Mouse (Mus musculus) midbrain, embryonic 16.5 days (tissue): ENCODE measurements around the gene Lypd6. TPM values are rescaled to one million over a fixed set of nuclear protein-coding genes. Genes with fewer than 3 reads are reported as not detected.

Source experiments
- ATAC-seq: fragments of 200-750 bp; cut with Nextera tagmentation; 2 replicates; pipeline ENCODE4 v1.8.0; 2017; ENCODE audit warnings: moderate TSS enrichment
- H3K27ac ChIP-seq: fragments of 300-500 bp; sonication (generic); 2 replicates; pipeline ENCODE4 v1.5.1; 2014; ENCODE audit warnings: mild to moderate bottlenecking, low read length, mixed read lengths
- H3K27me3 ChIP-seq: fragments of 300-500 bp; sonication (generic); 2 replicates; pipeline ENCODE4 v1.6.1; 2014; ENCODE audit warnings: low read depth, low read length, mixed read lengths; ENCODE audit not compliant: control insufficient read depth, insufficient read depth
- H3K36me3 ChIP-seq: fragments of 300-500 bp; sonication (generic); 2 replicates; pipeline ENCODE4 v1.6.1; 2014; ENCODE audit warnings: mild to moderate bottlenecking, low read length, moderate library complexity, mixed read lengths; ENCODE audit not compliant: control insufficient read depth, insufficient read depth
- H3K4me1 ChIP-seq: fragments of 300-500 bp; sonication (generic); 2 replicates; pipeline ENCODE4 v1.6.1; 2014; ENCODE audit warnings: mild to moderate bottlenecking, low read length, mixed read lengths; ENCODE audit not compliant: control insufficient read depth, insufficient read depth
- H3K4me2 ChIP-seq: fragments of 300-500 bp; sonication (generic); 2 replicates; pipeline ENCODE4 v1.6.1; 2014; ENCODE audit warnings: mild to moderate bottlenecking, low read length, mixed read lengths
- H3K4me3 ChIP-seq: fragments of 300-500 bp; sonication (generic); 2 replicates; pipeline ENCODE4 v1.5.1; 2014; ENCODE audit warnings: low read depth, mild to moderate bottlenecking, low read length, moderate library complexity, mixed read lengths
- H3K9ac ChIP-seq: fragments of 300-500 bp; sonication (generic); 2 replicates; pipeline ENCODE4 v1.6.1; 2014; ENCODE audit warnings: low read depth, low read length, mixed read lengths
- H3K9me3 ChIP-seq: fragments of 300-500 bp; sonication (generic); replicated peaks from 2 replicates; pipeline ENCODE4 v1.6.1; 2014; ENCODE audit warnings: mild to moderate bottlenecking, low read length, mixed read lengths; ENCODE audit not compliant: control insufficient read depth, poor library complexity, severe bottlenecking
- WGBS: fragments of 180-500 bp; shearing (Covaris S2); extraction: QIAGEN DNeasy Blood & Tissue Kit; methylation state at CpG from one replicate; pipeline ENCODE4 v1.1.7; 2014; 5-methylcytosine and 5-hydroxymethylcytosine counted together
- polyA plus RNA-seq: library from polyadenylated mRNA; unstranded; fragments of >200 nt; fragmentation: Nextera tagmentation; extraction: Ambion mirVana; gene quantifications from 2 replicates; pipeline ENCODE4 v1.2.1, GENCODE M21; 2015

The Lypd6 gene
- polyA plus RNA-seq, 1 experiment from 2014 or later, result 14.4 TPM

DNA sequence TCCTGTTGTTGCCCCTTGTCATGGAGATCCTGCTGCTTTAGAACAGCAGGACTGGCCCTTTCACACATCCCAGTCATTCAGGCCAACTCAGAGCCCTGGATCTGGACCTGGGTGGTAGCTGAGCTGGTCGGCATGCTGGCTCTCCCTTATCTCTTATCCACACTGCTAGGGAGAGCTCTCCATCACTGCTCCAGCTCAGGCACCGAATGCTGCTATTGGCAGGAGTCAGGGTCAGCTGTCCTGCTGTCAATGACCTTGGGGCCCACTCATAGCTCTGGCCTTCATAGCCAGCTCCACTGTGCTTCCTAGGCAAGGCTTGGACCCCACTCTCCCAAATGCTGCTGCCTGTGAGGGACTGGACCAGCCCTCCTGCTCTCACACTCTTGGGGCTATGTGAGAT is 134.3 kb downstream of the Lypd6 start:
- Histone ChIP-seq H3K27me3 (no peaks in the 10 kb centered on the region), H3K4me1 (no peaks in the 10 kb centered on the region), H3K9ac (no peak overlapping the region), H3K4me2 (no peak overlapping the region), H3K27ac (no peak overlapping the region), H3K36me3 (no peaks in the 10 kb centered on the region), H3K9me3 (no peaks in the 10 kb centered on the region), H3K4me3 (no peak overlapping the region)
- WGBS, result 64% methylated on average over 2 of the region's 2 CpGs
- ATAC-seq, result no peak

DNA sequence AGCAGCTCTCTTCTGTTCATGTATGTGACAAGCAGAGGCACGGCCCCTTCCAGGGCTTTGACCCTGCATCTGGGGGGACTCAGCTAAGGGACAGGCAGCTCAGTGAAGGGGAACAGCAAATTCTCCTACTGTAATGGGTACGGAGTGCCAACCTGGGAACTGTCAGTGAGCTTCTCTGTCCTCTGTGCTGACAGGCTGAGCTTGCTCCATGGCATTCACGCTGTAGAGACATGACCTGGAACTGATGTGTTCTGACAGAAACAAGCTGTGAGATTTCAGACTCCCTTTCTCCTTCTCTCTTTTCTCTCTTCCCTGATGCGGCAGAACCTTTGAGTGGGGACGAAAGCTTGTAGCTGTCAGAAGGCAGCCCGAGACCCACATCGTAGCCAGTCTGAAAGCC is 154.3 kb downstream of the Lypd6 start:
- H3K9me3 ChIP-seq, result no peaks in the 10 kb centered on the region
- no peak overlapping the region for H3K9ac ChIP-seq
- WGBS, result 46% methylated on average over 7 of the region's 7 CpGs
- no peaks in the 10 kb centered on the region for H3K4me1 ChIP-seq
- no peak overlapping the region for H3K4me2 ChIP-seq
- H3K36me3 ChIP-seq, result no peaks in the 10 kb centered on the region
- no peak overlapping the region for H3K4me3 ChIP-seq
- no peak overlapping the region for H3K27ac ChIP-seq
- no peaks in the 10 kb centered on the region for H3K27me3 ChIP-seq
- ATAC-seq, result no peak

DNA sequence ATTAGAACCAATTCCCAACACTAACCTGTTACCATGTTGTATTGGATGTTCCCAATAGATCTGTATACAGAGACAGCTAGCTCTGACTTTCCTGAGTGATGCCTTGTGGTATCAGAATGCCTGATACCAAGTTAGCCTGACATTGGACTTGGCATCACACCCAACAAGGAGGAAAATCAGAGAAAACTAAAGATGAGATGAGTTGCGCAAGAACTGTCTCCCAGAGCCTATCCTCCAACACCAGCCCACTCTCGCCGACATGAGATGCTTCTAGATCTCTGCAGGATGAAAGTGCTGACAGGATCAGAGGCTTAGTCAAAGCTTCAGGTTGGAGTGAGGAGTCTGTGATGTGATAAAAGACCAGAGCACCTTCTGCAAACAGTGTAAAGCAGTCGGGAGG is 158.8 kb downstream of the Lypd6 start:
- Histone ChIP-seq H3K4me3 (no peak overlapping the region), H3K4me1 (no peaks in the 10 kb centered on the region), H3K27me3 (no peaks in the 10 kb centered on the region), H3K9me3 (no peaks in the 10 kb centered on the region), H3K27ac (no peak overlapping the region), H3K9ac (no peak overlapping the region), H3K36me3 (no peaks in the 10 kb centered on the region), H3K4me2 (no peak overlapping the region)
- no peak for ATAC-seq
- 88% methylated on average over 4 of the region's 4 CpGs for WGBS

DNA sequence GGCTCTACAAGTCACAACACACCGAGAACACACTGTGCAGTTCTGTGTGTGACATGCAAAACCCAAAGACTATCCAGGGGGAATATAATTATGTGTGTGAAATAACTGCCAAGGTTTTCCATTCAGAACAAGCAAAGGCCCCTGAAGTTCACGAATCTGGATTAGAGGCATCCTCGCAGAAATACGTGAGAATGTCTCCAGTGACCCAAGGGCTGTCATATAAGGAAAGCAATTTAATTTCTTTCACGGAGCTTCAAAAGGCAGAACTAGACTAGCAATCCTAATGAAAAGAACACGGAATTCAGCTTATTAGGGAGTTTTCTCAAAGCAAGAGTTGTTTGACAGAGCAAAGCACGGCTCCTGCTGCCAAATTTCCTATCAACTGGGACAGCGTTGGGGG is 167.3 kb downstream of the Lypd6 start:
- Histone ChIP-seq H3K36me3 (no peaks in the 10 kb centered on the region), H3K4me2 (0 out of 2 replicates have a peak overlapping the region, but pooled peaks have one; percentile 9), H3K27me3 (no peaks in the 10 kb centered on the region), H3K9ac (no peak overlapping the region), H3K4me3 (no peak overlapping the region), H3K9me3 (no peaks in the 10 kb centered on the region), H3K27ac (no peak overlapping the region), H3K4me1 (peaks cover 8% of the 10 kb centered on the region; the same call in 1 of the 2 replicates)
- ATAC-seq, result no peak
- WGBS, result 24% methylated on average over 8 of the region's 8 CpGs

Other genes starting within 250 kb of the Lypd6 start
- gene Mmadhc, start 230.4 kb downstream of the Lypd6 start, polyA plus RNA-seq, result 126 TPM in 2 replicates